Mouse (Mus musculus): ENCODE results near the gene Afmid.
"Not testable (repeated sequence)": the region's sequence is repeated elsewhere in the genome, so short reads cannot be mapped to it uniquely, and the experiment has no call there.

Afmid gene

GRCm38 (mm10) chr11:117794035-117794551 lies 31.6 kb upstream of the Afmid start:
- DNase-seq (ENCODE audit: low spot score): no peak

GRCm38 (mm10) chr11:117796954-117797353 lies 28.8 kb upstream of the Afmid start:
- DNase-seq (ENCODE audit: low spot score): no peak

GRCm38 (mm10) chr11:117797511-117798159 lies 28.1 kb upstream of the Afmid start, which contains the start of gene 6030468B19Rik:
TSS of gene 6030468B19Rik (plus strand) at chr11:117797660.
- no peak for DNase-seq (ENCODE audit: low spot score)

GRCm38 (mm10) chr11:117798160-117798541 lies 27.6 kb upstream of the Afmid start:
- no peak for DNase-seq (ENCODE audit: low spot score)

GRCm38 (mm10) chr11:117799174-117799573 lies 26.6 kb upstream of the Afmid start:
- no peak for DNase-seq (ENCODE audit: low spot score)

GRCm38 (mm10) chr11:117800038-117800437 lies 25.7 kb upstream of the Afmid start:
- no peak for DNase-seq (ENCODE audit: low spot score)

GRCm38 (mm10) chr11:117801650-117802049 lies 24.1 kb upstream of the Afmid start:
- DNase-seq (ENCODE audit: low spot score): no peak

GRCm38 (mm10) chr11:117803166-117803688 lies 22.5 kb upstream of the Afmid start:
- DNase-seq (ENCODE audit: low spot score): no peak

GRCm38 (mm10) chr11:117806781-117807180 lies 18.9 kb upstream of the Afmid start:
- no peak for DNase-seq (ENCODE audit: low spot score)

GRCm38 (mm10) chr11:117809407-117810311 lies 16.1 kb upstream of the Afmid start, which contains the start of the genes Gm20708 and Syngr2:
TSS of gene Gm20708 (plus strand) at chr11:117809668.
TSS of gene Syngr2 (plus strand) at chr11:117809668.
- DNase-seq (ENCODE audit: low spot score): peak; percentile 82

GRCm38 (mm10) chr11:117810401-117811046 lies 15.2 kb upstream of the Afmid start:
- peak; percentile 86 for DNase-seq (ENCODE audit: low spot score)

- DNase-seq (ENCODE audit: low spot score): no peak
Observed at GRCm38 (mm10) chr11:117813867-117814266, 11.9 kb upstream of the Afmid start.

GRCm38 (mm10) chr11:117814704-117815366 lies 10.9 kb upstream of the Afmid start:
- DNase-seq (ENCODE audit: low spot score): no peak

- not testable (repeated sequence) for DNase-seq (ENCODE audit: low spot score)
Observed at GRCm38 (mm10) chr11:117815850-117816249, 9.9 kb upstream of the Afmid start.

- DNase-seq (ENCODE audit: low spot score): no peak
Observed at GRCm38 (mm10) chr11:117816389-117816996, 9.2 kb upstream of the Afmid start.

GRCm38 (mm10) chr11:117819095-117819494 lies 6.6 kb upstream of the Afmid start:
- DNase-seq (ENCODE audit: low spot score): no peak

GRCm38 (mm10) chr11:117820173-117820572 lies 5.6 kb upstream of the Afmid start:
- DNase-seq (ENCODE audit: low spot score): no peak

GRCm38 (mm10) chr11:117821868-117822267 lies 3.9 kb upstream of the Afmid start:
- no peak for DNase-seq (ENCODE audit: low spot score)

GRCm38 (mm10) chr11:117822728-117823241 lies 2.9 kb upstream of the Afmid start:
- DNase-seq (ENCODE audit: low spot score): no peak

GRCm38 (mm10) chr11:117823411-117823810 lies 2.3 kb upstream of the Afmid start:
- no peak for DNase-seq (ENCODE audit: low spot score)
